In the genomic region with DNA sequence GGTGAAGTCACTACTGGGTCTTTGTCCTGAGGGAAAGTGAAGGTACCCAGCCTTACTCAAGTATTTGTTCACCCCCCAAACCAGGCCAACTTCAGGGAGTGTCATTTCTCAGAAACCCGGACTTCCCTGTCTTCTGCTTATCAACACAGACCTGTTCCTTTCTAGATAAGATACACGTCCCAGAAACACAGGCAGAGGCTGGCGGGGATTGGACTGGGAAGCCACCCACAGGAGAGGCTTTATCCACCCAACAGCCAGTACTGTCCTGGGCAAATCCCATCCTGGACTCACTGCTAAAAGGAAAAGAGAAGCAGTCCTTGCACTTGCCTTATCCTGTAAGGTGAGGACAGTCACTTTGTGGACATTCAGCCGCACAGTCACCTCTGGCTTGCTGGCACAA, we compare ENCODE assay signal across 34 mouse cellular contexts. TPM values are rescaled to one million over a fixed set of nuclear protein-coding genes. Genes with fewer than 3 reads are reported as not detected.
DNase-seq lines count a peak whose midpoint lies in the region; ATAC-seq and TF ChIP-seq lines count a peak whose summit lies in the region.
"Had no signal": no experiment of that assay in that cellular context is flagged by ENCODE, and none has a peak within 500 bp of the region (broad histone marks: within the 10 kb centered on the region; RNA-seq: fewer than 3 reads in every experiment).

No protein-coding gene starts in this region.

- no peak for TF ChIP-seq CTCF in MEL (IDR thresholded peaks at IDR 0.05 in 2 of 3, conservative IDR thresholded peaks at IDR 0.05 in 1 of 3; ENCODE audit: control insufficient read depth in 1 of 3, insufficient read depth in 1 of 3, low read depth in 2 of 3, low read length in 3 of 3, poor library complexity in 1 of 3, severe bottlenecking in 1 of 3)
- no peak for TF ChIP-seq CTCF in lung, postnatal 0 days (IDR thresholded peaks at IDR 0.05)

- H3K9me3 ChIP-seq in MEL (replicated peaks; ENCODE audit: insufficient read depth, low read length): no peaks in the 10 kb centered on the region
- no peaks in the 10 kb centered on the region for H3K9me3 ChIP-seq in liver, embryonic 13.5 days (replicated peaks)
- no peaks in the 10 kb centered on the region for H3K9me3 ChIP-seq in lung, postnatal 0 days (ENCODE audit: low read length)
- 0 out of 2 replicates have a peak, but pooled peaks cover 4% of the 10 kb centered on the region for H3K9me3 ChIP-seq in kidney, embryonic 14.5 days (ENCODE audit: control insufficient read depth, low read length)

- peaks cover 2% of the 10 kb centered on the region; the same call in 1 of the 2 replicates for H3K79me2 ChIP-seq in MEL (ENCODE audit: control insufficient read depth, insufficient read depth, low read length, poor library complexity)

- WGBS in liver, embryonic 13.5 days (ENCODE audit: insufficient replicate concordance): 27% methylated on average over 4 of the region's 4 CpGs
- 81% methylated on average over 4 of the region's 4 CpGs for WGBS in lung, postnatal 0 days
- 94% methylated on average over 4 of the region's 4 CpGs for WGBS in kidney, embryonic 14.5 days

- peak; percentile 43 for DNase-seq in MEL (ENCODE audit: low read depth, low spot score)
- DNase-seq in c-Kit-positive CD71-positive TER-119-negative erythroid progenitor cells, embryonic 14.5 days (ENCODE audit: low read depth): peak; percentile 71
- DNase-seq in liver, embryonic 13.5 days: peak; percentile 70
- DNase-seq in urinary bladder, adult 2 months (ENCODE audit: low spot score): no peak
- DNase-seq in lung, postnatal 0 days (ENCODE audit: low spot score): no peak
- DNase-seq: adrenal gland, postnatal 14 days; B cell, adult 2 months; cerebellum, adult 11 months; cerebellum, postnatal 10 days; forebrain, postnatal 0 days; gastrocnemius, postnatal 14 days; heart, adult 18-20 months; heart, postnatal 14 days; kidney, adult 2 months; kidney, postnatal 14 days; lung, embryonic 14.5 days; lung, postnatal 36 days; retina, postnatal 1 day; right cerebral cortex, postnatal 4 days had no signal

- H3K36me3 ChIP-seq in MEL (ENCODE audit: control insufficient read depth in 1 of 2, insufficient read depth in 2 of 2, low read length in 2 of 2): peaks cover 6 to 53% of the 10 kb centered on the region in 2 experiments
- H3K36me3 ChIP-seq in liver, embryonic 13.5 days: peaks cover 99% of the 10 kb centered on the region
- H3K36me3 ChIP-seq in lung, postnatal 0 days (ENCODE audit: insufficient read depth, low read length): peaks cover 76% of the 10 kb centered on the region
- peaks cover 98% of the 10 kb centered on the region for H3K36me3 ChIP-seq in kidney, embryonic 14.5 days (ENCODE audit: control insufficient read depth, insufficient read depth, low read length)

- peaks cover 0 to 8% of the 10 kb centered on the region in 2 experiments; a peak in 1 of 4 replicates for H3K4me1 ChIP-seq in MEL (ENCODE audit: control insufficient read depth in 1 of 2, insufficient read depth in 2 of 2, low read length in 2 of 2)
- peaks cover 29% of the 10 kb centered on the region for H3K4me1 ChIP-seq in liver, embryonic 13.5 days (replicated peaks)
- H3K4me1 ChIP-seq in lung, postnatal 0 days (ENCODE audit: insufficient read depth, low read depth, low read length): no peaks in the 10 kb centered on the region
- H3K4me1 ChIP-seq in kidney, embryonic 14.5 days (ENCODE audit: control insufficient read depth, insufficient read depth, low read length): no peaks in the 10 kb centered on the region
- H3K4me1 ChIP-seq: forebrain, embryonic 10.5 days; heart, embryonic 13.5 days; limb, embryonic 13.5 days; neural tube, embryonic 13.5 days had no signal

- peak; percentile 90 for ATAC-seq in liver, embryonic 13.5 days (ENCODE audit: low read depth)
- ATAC-seq in megakaryocyte-erythroid progenitor cell, adult 5-6 weeks (replicated peaks; ENCODE audit: low FRiP score, low TSS enrichment, poor library complexity, severe bottlenecking): peak; percentile 56
- no peak for ATAC-seq in lung, postnatal 0 days
- ATAC-seq in kidney, embryonic 14.5 days (ENCODE audit: low FRiP score, low TSS enrichment): no peak
- ATAC-seq: forebrain, postnatal 0 days; midbrain, embryonic 16.5 days had no signal

- H3K4me3 ChIP-seq in MEL (ENCODE audit: control insufficient read depth in 1 of 2, insufficient read depth in 1 of 2, low read depth in 2 of 2, low read length in 2 of 2): no peak overlapping the region
- H3K4me3 ChIP-seq in liver, embryonic 13.5 days (replicated peaks): peak overlapping the region; percentile 13; the same call in 1 of the 2 replicates
- H3K4me3 ChIP-seq in lung, postnatal 0 days (ENCODE audit: low read depth, low read length): no peak overlapping the region
- no peak overlapping the region for H3K4me3 ChIP-seq in kidney, embryonic 14.5 days (ENCODE audit: low read length)
- H3K4me3 ChIP-seq: forebrain, embryonic 10.5 days; heart, embryonic 13.5 days; limb, embryonic 13.5 days; myocyte; neural tube, embryonic 13.5 days had no signal

- no peak; a peak in 1 of 4 replicates for TF ChIP-seq POLR2A in MEL (IDR thresholded peaks at IDR 0.05; ENCODE audit: control insufficient read depth in 1 of 2, insufficient read depth in 1 of 2, low read depth in 1 of 2, low read length in 2 of 2, poor library complexity in 1 of 2)

- no peak overlapping the region for H3K9ac ChIP-seq in MEL (ENCODE audit: control insufficient read depth, low read depth, low read length, poor library complexity, severe bottlenecking)
- peak overlapping the region; percentile 49; the same call in 1 of the 2 replicates for H3K9ac ChIP-seq in liver, embryonic 13.5 days
- H3K9ac ChIP-seq in lung, postnatal 0 days (replicated peaks; ENCODE audit: low read depth): no peak overlapping the region
- H3K9ac ChIP-seq in kidney, embryonic 14.5 days (ENCODE audit: low read depth, low read length): no peak overlapping the region
- H3K9ac ChIP-seq: forebrain, postnatal 0 days; heart, embryonic 13.5 days; limb, embryonic 13.5 days; lung, embryonic 14.5 days; neural tube, embryonic 13.5 days had no signal

- peak overlapping the region; percentile 52 for H3K4me2 ChIP-seq in liver, embryonic 13.5 days
- no peak overlapping the region for H3K4me2 ChIP-seq in lung, postnatal 0 days (replicated peaks; ENCODE audit: low read depth, low read length)
- no peak overlapping the region for H3K4me2 ChIP-seq in kidney, embryonic 14.5 days (replicated peaks; ENCODE audit: low read depth, low read length)
- H3K4me2 ChIP-seq: heart, embryonic 13.5 days; limb, embryonic 13.5 days; lung, embryonic 14.5 days; neural tube, embryonic 13.5 days had no signal

- H3K27ac ChIP-seq in MEL (ENCODE audit: control insufficient read depth, low read depth, low read length): no peak overlapping the region
- H3K27ac ChIP-seq in liver, embryonic 13.5 days: peak overlapping the region; percentile 71
- no peak overlapping the region for H3K27ac ChIP-seq in lung, postnatal 0 days (ENCODE audit: low read length)
- no peak overlapping the region for H3K27ac ChIP-seq in kidney, embryonic 14.5 days (ENCODE audit: low read depth, low read length)
- H3K27ac ChIP-seq: forebrain, embryonic 10.5 days; heart, embryonic 13.5 days; limb, embryonic 13.5 days; neural tube, embryonic 13.5 days had no signal

- TF ChIP-seq EP300 in MEL (IDR thresholded peaks at IDR 0.05; ENCODE audit: low read depth in 1 of 2, low read length in 2 of 2): peak; percentile 23 to 56; a peak in 3 of 4 replicates
- TF ChIP-seq EP300 in lung, postnatal 0 days (IDR thresholded peaks at IDR 0.05): no peak

- no peak for TF ChIP-seq RAD21 in MEL (IDR thresholded peaks at IDR 0.05; ENCODE audit: low read depth, low read length)

- no peaks in the 10 kb centered on the region for H3K27me3 ChIP-seq in MEL (ENCODE audit: control insufficient read depth in 1 of 2, insufficient read depth in 2 of 2, low read length in 2 of 2)
- no peaks in the 10 kb centered on the region for H3K27me3 ChIP-seq in liver, embryonic 13.5 days
- no peaks in the 10 kb centered on the region for H3K27me3 ChIP-seq in lung, postnatal 0 days (replicated peaks; ENCODE audit: insufficient read depth, low read length)
- H3K27me3 ChIP-seq in kidney, embryonic 14.5 days (ENCODE audit: control insufficient read depth, insufficient read depth, low read length): no peaks in the 10 kb centered on the region
- H3K27me3 ChIP-seq: CH12.LX; heart, embryonic 13.5 days; limb, embryonic 13.5 days; neural tube, embryonic 13.5 days had no signal

RNA-seq across cellular contexts. Expression of gene Wtip, which starts 14.1 kb away (rescaled TPM):
- total RNA-seq in MEL (2012; rRNA removed): not detected in 2 replicates
- polyA plus RNA-seq in MEL (2012; ENCODE audit: insufficient read depth in 1 of 2, insufficient read length in 2 of 2, low read depth in 1 of 2, low replicate concordance in 2 of 2, missing spikeins in 1 of 2): not detected
- polyA plus RNA-seq in liver, embryonic 13.5 days (2015; fragmentation: Nextera tagmentation; extraction: Ambion mirVana): 0.34 and 0.58 TPM in 2 replicates
- total RNA-seq in megakaryocyte-erythroid progenitor cell, adult 5-6 weeks (2014; fragmentation: Nextera tagmentation): not detected in 2 replicates
- total RNA-seq in megakaryocyte-erythroid progenitor cell, adult 5-6 weeks (2017): not detected in 2 replicates
- polyA plus RNA-seq in urinary bladder, adult 2 months (2012; rRNA removed): 23.0 and 23.3 TPM in 2 replicates
- polyA plus RNA-seq in lung, postnatal 0 days (2015; fragmentation: Nextera tagmentation; extraction: Ambion mirVana): 7.9 and 8.5 TPM in 2 replicates
- polyA plus RNA-seq in kidney, embryonic 14.5 days (2014; fragmentation: Nextera tagmentation; extraction: Ambion mirVana): 5.8 and 8.7 TPM in 2 replicates
- total RNA-seq: CH12.LX had no signal

RNA-seq across cellular contexts. Expression of gene Uba2, which starts 22.2 kb away (rescaled TPM):
- 207 and 210 TPM in 2 replicates for total RNA-seq in MEL (2012; rRNA removed)
- polyA plus RNA-seq in MEL (2012; ENCODE audit: insufficient read depth in 1 of 2, insufficient read length in 2 of 2, low read depth in 1 of 2, low replicate concordance in 2 of 2, missing spikeins in 1 of 2): 100 to 1,000 TPM in 1 of 2 experiments, not detected in 1; 201 TPM
- polyA plus RNA-seq in liver, embryonic 13.5 days (2015; fragmentation: Nextera tagmentation; extraction: Ambion mirVana): 131 and 146 TPM in 2 replicates
- total RNA-seq in megakaryocyte-erythroid progenitor cell, adult 5-6 weeks (2014; fragmentation: Nextera tagmentation): 180 and 188 TPM in 2 replicates
- 234 and 250 TPM in 2 replicates for total RNA-seq in megakaryocyte-erythroid progenitor cell, adult 5-6 weeks (2017)
- 76.1 and 90.3 TPM in 2 replicates for polyA plus RNA-seq in urinary bladder, adult 2 months (2012; rRNA removed)
- 82.8 and 91.2 TPM in 2 replicates for polyA plus RNA-seq in lung, postnatal 0 days (2015; fragmentation: Nextera tagmentation; extraction: Ambion mirVana)
- 166 and 240 TPM in 2 replicates for polyA plus RNA-seq in kidney, embryonic 14.5 days (2014; fragmentation: Nextera tagmentation; extraction: Ambion mirVana)

RNA-seq across cellular contexts. Expression of gene Pdcd2l, which starts 49.3 kb away (rescaled TPM):
- 25.7 and 29.5 TPM in 2 replicates for total RNA-seq in MEL (2012; rRNA removed)
- 10 to 100 TPM in 1 of 2 experiments, not detected in 1; 26.6 TPM for polyA plus RNA-seq in MEL (2012; ENCODE audit: insufficient read depth in 1 of 2, insufficient read length in 2 of 2, low read depth in 1 of 2, low replicate concordance in 2 of 2, missing spikeins in 1 of 2)
- polyA plus RNA-seq in liver, embryonic 13.5 days (2015; fragmentation: Nextera tagmentation; extraction: Ambion mirVana): 31.8 and 32.1 TPM in 2 replicates
- total RNA-seq in megakaryocyte-erythroid progenitor cell, adult 5-6 weeks (2014; fragmentation: Nextera tagmentation): 15.2 and 18.2 TPM in 2 replicates
- total RNA-seq in megakaryocyte-erythroid progenitor cell, adult 5-6 weeks (2017): 27.4 and 39.7 TPM in 2 replicates
- 34.9 and 44.6 TPM in 2 replicates for polyA plus RNA-seq in urinary bladder, adult 2 months (2012; rRNA removed)
- polyA plus RNA-seq in lung, postnatal 0 days (2015; fragmentation: Nextera tagmentation; extraction: Ambion mirVana): 34.0 and 37.9 TPM in 2 replicates
- polyA plus RNA-seq in kidney, embryonic 14.5 days (2014; fragmentation: Nextera tagmentation; extraction: Ambion mirVana): 65.9 and 68.7 TPM in 2 replicates

RNA-seq across cellular contexts. Expression of gene Scgb1b30, which starts 52.0 kb away (rescaled TPM):
- total RNA-seq in MEL (2012; rRNA removed): not detected in 2 replicates
- not detected for polyA plus RNA-seq in MEL (2012; ENCODE audit: insufficient read depth in 1 of 2, insufficient read length in 2 of 2, low read depth in 1 of 2, low replicate concordance in 2 of 2, missing spikeins in 1 of 2)
- not detected in 2 replicates for polyA plus RNA-seq in liver, embryonic 13.5 days (2015; fragmentation: Nextera tagmentation; extraction: Ambion mirVana)
- not detected in 2 replicates for total RNA-seq in megakaryocyte-erythroid progenitor cell, adult 5-6 weeks (2014; fragmentation: Nextera tagmentation)
- not detected in 2 replicates for total RNA-seq in megakaryocyte-erythroid progenitor cell, adult 5-6 weeks (2017)
- not detected in 2 replicates for polyA plus RNA-seq in urinary bladder, adult 2 months (2012; rRNA removed)
- polyA plus RNA-seq in lung, postnatal 0 days (2015; fragmentation: Nextera tagmentation; extraction: Ambion mirVana): not detected in 2 replicates
- polyA plus RNA-seq in kidney, embryonic 14.5 days (2014; fragmentation: Nextera tagmentation; extraction: Ambion mirVana): not detected in 2 replicates
- total RNA-seq: adrenal gland, postnatal 14 days; CH12.LX; forebrain, postnatal 0 days; gastrocnemius, postnatal 14 days; heart, adult 18-20 months; heart, postnatal 14 days; layer of hippocampus, adult 8-10 months; left cerebral cortex, postnatal 14 days had no signal
- polyA plus RNA-seq: embryonic facial prominence, embryonic 11.5 days; forebrain, embryonic 10.5 days; forebrain, postnatal 0 days; heart, embryonic 13.5 days; hindbrain, embryonic 11.5 days; kidney, adult 2 months; limb, embryonic 13.5 days; lung, embryonic 14.5 days; midbrain, embryonic 16.5 days; myocyte; neural tube, embryonic 13.5 days; stomach, embryonic 16.5 days; thymus, postnatal 0 days had no signal

Comparison
In these comparisons a context has a peak if more than half of its experiments do, and no peak if none do; other contexts are left out.
1. DNase-seq: peak in MEL (single experiment), c-Kit-positive CD71-positive TER-119-negative erythroid progenitor cells, embryonic 14.5 days (single experiment) and liver, embryonic 13.5 days (single experiment); none in urinary bladder, adult 2 months (single experiment) and lung, postnatal 0 days (single experiment).
2. ATAC-seq: peak in liver, embryonic 13.5 days (single experiment) and megakaryocyte-erythroid progenitor cell, adult 5-6 weeks (single experiment); none in lung, postnatal 0 days (single experiment) and kidney, embryonic 14.5 days (single experiment).